Mouse (Mus musculus) lung, postnatal 10 days (tissue): ENCODE measurements around the gene Det1.

Experiments
- DNase-seq: peaks from one replicate; pipeline ENCODE4 v3.0.0; 2021

Gene Det1

DNA sequence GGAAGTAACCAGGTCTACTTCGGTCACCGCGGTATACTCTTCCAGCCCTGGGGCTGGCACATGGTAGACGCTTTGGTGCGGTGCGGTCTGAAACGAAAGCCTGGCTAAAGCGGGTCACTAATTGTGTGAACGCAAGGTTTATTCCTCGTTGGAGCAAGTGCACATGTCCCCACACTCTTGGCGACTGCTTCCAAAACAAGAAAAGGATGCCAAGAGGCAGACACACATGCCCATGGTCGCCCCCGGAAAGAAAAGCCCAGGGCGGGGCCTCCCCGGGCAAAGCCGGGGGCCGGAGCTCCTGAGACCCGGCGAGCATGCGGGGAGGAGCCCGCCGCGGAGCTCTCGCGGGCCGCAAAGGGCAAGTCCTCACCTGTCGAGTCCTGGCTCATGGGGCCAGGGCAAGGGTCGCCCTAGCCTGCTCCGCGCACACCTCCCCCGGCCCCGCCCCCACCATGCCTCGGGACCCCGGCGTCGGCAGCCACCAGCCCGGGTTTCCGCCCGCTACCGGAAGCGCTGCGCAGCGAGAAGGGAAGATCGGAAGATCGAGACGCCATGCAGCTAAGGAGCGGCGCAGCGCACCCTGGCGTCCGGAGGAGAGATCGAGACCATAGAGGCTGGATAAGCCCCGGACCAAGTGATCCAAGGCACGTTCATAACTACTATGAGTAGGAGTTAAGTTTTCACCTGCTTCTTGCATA is at the start of gene Det1:
Gene Det1, minus strand, starts transcription at position 527 of the 698 bp plus-strand sequence.
- peak; percentile 93 for DNase-seq

GRCm38 (mm10) chr7:78895653-78896333 is 48.7 kb upstream of the Det1 start, which contains the start of gene Aen:
Gene Aen, plus strand, starts transcription at chr7:78895854.
- DNase-seq, result peak; percentile 100

DNA sequence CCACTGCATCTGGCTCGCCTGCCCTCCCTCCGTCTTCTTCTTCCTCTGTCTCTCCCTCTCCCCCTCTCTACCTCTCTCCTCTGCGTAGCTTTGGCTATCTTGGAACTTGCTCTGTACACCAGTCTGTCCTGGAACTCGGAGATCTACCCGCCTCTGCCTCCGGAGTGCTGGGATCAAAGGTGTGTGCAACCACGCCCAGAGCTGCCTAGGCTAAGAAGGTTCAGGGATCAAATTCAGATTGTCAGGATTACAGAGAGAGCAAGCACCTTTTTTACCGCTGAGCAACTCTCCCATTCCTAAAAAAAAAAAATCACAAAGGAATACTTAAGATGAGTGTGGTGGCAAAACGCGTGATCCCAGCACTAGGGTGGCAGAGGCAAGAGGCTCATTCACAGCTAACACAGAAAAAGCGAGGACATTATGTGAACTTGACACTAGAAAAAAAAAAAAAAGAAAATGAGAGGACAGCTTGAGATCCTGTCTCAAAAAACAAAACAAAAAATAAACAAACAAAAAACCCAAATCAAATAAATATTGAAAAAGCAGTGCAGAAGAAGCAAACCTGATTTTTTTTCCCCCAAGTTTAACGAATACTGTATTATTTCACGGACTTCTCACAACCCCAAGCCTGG is 48.1 kb upstream of the Det1 start:
- no peak for DNase-seq

GRCm38 (mm10) chr7:78893917-78894316 is 46.9 kb upstream of the Det1 start:
- DNase-seq, result no peak

- peak; percentile 88 for DNase-seq
Observed at GRCm38 (mm10) chr7:78890641-78891040, 43.6 kb upstream of the Det1 start.

DNA sequence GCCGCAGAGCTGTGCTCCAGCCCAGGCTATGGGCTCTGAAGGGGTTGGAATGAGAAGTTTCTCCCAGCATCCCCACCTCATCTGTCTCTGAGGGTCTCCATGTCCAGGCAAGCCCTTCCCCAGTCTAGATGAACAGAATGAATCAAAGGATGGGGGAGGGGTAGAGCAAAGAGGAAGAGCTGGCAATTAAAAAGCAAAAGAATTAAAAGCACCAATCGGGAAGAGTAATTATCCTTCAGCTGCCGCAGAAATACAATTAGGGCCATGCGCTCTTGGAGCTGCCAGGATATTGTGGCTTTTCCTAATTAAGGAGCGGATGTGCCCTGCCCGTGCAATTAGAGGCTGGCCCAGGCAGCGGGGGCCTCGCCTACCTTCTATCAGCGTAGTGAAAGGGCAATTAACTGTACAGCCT is 40.4 kb upstream of the Det1 start:
- DNase-seq, result no peak

DNA sequence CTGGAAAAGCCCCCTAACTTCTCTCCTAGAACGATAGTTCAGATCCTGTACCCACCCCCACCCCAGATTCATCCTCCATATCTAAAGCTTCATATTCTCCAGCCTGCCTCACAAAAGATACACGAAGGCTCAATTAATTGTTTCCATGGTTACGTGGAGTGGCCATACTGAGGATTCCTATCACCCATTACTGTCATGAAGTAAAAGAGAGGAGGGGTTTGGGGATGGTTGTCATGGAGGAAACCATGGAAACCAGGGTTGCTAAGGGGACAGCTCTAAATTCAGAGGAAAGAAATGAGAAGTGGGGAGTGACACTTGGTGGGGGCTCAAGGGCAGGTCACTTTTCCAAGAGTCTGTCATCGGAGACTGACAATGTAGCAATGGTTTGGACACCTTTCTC is 39.4 kb upstream of the Det1 start:
- no peak for DNase-seq

DNA sequence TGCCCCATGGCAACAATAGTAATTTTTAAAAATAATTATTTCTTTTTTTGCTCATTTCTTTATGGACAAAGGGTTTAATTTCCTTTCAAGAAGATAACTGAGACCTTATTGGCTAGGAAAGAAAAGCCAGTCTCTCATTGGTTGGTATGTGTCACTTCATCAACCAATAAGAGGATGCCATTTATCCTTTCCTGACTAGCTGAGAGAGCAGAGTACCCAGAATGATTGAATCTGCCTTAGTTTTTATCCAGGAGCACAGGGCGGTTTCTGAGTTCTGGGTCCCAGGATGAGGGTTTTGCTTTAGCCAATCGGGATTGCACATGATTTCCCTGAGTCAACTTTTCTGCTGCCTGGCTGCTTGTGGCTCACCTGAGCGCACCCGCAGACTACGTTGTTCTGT is 38.3 kb upstream of the Det1 start:
- no peak for DNase-seq

GRCm38 (mm10) chr7:78884139-78884538 is 37.1 kb upstream of the Det1 start:
- no peak for DNase-seq

DNA sequence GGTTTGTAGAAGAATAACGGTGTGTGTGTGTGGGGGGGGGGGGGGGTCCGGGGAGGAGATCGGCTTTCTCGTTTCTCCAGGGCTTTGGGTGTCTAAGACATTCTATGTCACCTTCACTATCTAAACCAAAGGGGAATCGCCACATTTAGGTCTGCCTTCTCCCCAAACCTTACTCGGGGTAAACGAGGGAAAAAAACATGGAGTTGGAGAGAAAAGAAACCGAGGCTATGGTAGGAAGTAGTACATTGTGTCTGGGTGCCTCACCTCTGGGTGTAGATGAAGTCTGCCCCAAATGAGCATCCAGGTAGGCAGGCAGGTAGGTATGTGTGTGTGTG is 36.6 kb upstream of the Det1 start:
- DNase-seq, result no peak

DNA sequence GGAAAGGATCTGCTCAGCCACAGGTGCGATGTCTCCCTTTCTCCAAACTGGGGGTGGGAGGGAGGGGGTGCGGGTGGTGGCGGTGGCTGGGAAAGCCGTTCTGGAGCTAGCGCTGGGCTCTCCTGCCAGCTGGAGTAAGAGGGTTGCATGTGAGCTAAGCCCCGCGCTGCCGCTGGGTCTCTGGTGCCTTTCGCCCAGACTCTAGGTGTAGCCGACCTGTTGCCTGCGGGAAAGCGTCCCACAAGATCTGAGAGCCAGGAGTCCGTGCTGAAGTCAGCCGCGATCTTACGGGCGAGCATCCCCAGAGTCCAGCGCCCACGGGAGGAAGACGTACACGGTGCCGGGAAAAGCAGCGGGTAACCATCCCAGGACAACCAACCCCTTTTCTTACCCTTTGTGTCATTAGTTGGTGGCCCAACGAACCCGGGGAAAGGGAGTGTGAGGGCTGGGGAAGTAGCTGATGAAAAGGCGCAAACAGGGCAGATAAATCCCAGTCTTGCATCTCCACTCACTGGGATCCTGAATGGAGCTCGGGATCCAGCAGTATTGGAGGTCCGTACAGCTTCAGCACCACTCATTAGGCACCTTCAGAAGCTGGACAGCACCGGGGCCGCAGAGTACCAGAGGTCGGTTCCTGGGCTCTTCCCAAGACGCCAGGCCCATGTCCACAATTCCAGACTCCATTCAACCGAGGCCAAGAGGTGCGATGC is 36.1 kb upstream of the Det1 start:
- no peak for DNase-seq

DNA sequence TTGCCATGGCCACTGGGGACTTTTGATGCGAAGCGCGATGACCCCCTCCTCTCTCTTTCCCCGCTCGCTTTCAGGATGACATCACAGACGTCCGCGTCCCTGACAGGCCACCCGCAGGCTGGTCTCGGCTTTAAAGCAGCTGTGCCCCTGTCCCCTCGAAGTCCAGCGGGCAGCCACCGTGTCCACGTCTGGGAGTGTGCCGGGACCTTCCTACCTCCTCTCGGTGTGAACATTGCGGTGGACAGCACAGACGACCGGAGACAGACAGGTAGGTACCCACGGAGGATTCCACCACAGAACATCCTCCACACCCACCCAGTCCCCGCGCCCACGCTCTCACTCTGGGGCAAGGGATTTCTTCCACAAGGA is 35.4 kb upstream of the Det1 start:
- DNase-seq, result no peak

DNA sequence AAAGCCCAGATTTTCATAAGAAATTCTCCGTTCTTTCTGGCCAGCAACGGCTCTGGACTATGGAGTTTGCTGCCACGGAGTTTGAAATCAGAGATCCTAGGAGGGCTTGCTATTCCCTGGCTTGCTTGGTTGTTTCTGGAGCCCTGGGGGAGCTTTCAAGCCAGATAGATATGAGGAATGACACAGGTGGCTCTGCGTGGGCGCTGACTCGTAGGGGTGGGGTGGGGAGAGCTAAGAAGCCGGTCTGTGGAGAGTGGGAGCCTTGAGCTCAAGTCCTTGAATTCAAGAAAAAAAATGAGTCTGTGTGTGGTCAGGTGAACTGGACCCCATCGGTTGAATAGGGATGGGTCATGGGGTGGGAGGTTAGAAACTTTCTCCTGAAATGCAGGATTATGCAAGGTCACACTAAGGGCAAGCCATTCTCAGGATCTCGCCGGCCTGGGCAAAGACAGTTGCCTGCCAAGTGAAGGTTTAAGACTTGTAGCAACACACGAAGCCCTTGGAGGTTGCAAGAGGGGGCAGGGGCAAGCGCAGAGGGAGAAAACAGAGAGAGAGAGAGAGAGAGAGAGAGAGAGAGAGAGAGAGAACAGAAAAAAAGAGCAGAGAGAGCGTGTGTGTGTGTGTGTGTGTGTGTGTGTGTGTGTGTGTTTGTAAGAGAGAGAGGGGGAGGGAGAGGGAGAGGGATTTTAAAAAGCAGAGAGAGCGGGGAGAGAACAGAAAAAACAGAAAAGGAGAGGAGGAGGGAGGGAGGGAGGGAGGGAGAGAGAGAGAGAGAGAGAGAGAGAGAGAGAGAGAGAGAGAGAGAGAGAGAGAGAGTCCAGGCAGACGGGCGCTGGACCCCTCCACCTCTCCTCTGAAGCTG is 34.8 kb upstream of the Det1 start:
- no peak for DNase-seq

DNA sequence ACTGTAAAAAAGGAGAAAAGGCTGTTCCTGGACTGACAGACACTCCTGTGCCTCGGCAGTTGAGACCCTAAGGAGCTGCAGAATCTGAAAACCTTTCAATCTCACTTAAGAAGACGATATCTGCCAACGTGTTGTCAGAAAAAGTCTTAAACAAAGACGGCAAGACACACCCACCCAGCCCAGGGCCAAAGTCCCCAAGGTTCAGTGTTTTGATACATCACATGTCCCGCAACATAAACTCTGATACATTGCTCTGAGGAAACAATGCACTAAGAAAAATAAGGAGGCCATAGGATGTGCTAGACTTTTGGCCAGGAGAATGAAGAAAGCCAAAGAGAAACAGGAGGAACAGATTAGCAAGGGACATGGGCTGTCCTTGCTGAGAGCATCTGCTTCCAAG is 25.8 kb upstream of the Det1 start:
- no peak for DNase-seq

GRCm38 (mm10) chr7:78872366-78872765 is 25.3 kb upstream of the Det1 start:
- no peak for DNase-seq

DNA sequence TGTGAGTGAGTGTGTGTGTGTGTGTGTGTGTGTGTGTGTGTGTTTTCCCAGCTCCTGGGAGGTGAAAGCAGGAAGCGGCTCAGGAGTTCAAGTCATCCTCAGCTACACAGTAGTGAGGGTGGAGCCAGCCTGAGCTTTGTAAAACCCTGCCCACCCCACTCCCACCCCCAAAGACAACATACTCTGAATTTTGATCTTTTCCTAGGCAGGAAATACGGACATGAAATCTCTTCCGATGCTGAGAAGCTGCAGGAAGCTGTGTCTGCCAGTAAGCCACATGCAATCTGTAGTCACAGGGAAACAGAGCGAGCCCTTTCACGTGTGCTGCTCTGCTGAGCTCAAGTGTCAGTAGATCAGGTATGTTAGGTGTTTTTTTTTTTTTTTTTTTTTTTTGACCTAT is 21.7 kb upstream of the Det1 start:
- DNase-seq, result no peak

DNA sequence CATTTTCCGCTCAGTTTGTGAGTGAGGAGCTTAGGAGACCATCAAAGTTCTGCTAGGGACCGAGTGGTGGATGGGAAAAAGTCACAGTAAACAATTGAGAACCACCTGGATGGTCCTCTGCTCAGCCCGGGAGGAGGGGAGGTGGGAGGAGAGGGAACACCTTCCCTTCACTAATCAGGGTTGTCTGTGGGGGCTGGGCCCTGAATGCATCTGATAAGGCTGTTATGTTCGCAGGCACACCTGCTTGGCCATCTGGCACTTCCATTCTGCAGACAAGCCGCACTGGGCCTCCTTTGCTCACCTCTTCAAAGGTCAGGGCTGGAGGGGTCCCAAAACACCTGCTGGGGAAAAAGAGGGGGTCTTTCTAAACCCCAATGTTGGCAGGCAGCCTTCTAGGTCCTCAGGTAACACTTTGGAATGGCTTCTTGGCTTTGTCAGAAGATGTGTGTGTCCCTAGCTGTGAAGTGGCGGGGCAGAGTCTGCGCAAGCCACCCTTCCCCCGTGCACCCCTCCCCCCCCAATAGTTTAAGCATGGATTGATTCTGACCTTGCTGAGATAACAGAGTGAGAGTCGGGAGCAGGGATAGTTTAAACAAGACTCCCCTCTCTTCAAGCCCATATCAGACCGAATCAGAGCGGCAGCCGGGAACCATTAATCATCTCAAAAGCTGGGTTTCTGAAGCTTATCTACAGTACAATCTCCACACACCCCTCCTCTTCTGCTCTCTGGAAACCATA is 18.3 kb upstream of the Det1 start:
- no peak for DNase-seq

DNA sequence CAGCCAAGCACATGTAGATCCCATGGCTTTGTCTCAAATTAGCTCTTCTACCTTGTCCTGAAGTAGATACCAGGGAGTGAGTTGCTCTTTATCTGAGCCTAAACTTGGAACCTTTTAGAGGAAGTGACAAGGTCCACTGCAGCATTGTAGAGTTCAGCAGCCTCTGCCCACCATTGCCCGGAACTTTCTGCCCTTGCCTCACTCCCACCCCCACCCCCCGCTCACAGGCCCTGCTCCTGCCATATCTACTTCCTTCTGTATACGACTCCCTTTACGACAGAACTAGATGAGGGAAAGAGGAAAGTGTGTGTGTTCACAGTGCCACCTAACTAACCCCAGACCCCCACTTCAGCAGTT is 17.4 kb upstream of the Det1 start:
- no peak for DNase-seq

GRCm38 (mm10) chr7:78863796-78864445 is 16.9 kb upstream of the Det1 start:
- DNase-seq, result no peak

GRCm38 (mm10) chr7:78855044-78855655 is 8.1 kb upstream of the Det1 start:
- no peak for DNase-seq

DNA sequence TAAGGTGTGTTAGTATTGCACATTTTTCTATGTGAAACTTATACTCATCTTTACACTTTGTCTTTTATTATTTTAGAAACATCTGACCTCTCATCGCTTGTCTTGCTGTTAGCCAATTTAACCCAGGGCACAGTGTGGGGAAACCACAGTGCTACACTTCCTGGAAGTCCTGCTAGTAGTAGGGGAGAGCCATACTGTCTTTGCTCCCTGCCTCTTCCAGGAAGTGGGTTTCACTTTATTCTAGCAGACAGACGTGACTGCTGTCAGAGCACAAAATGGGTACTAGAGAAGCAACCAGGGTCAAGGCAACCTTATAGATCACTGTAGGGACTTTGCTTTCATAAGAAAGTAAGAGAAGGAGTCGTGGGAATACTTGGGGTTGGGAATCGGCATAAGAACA is 7.0 kb upstream of the Det1 start:
- DNase-seq, result no peak
